Mouse (Mus musculus) intestine, postnatal 0 days (tissue): ENCODE measurements around the gene Mcam. TPM values are rescaled to one million over a fixed set of nuclear protein-coding genes. Genes with fewer than 3 reads are reported as not detected.

ENCODE experiments used
- ATAC-seq: fragments of 200-750 bp; cut with Nextera tagmentation; 2 replicates; pipeline ENCODE4 v1.8.0; 2017; ENCODE audit warnings: mild to moderate bottlenecking, moderate TSS enrichment, moderate library complexity
- H3K27ac ChIP-seq: fragments of 300-500 bp; sonication (generic); 2 replicates; pipeline ENCODE4 v1.5.1; 2014; ENCODE audit warnings: mild to moderate bottlenecking, low read depth, low read length, moderate library complexity
- H3K27me3 ChIP-seq: fragments of 300-500 bp; sonication (generic); replicated peaks from 2 replicates; pipeline ENCODE4 v1.6.1; 2014; ENCODE audit warnings: low read length, mixed read lengths; ENCODE audit not compliant: control insufficient read depth, insufficient read depth
- H3K36me3 ChIP-seq: fragments of 300-500 bp; sonication (generic); 2 replicates; pipeline ENCODE4 v1.6.1; 2014; ENCODE audit warnings: mild to moderate bottlenecking, moderate library complexity; ENCODE audit not compliant: control insufficient read depth, insufficient read depth
- H3K4me1 ChIP-seq: fragments of 300-500 bp; sonication (generic); replicated peaks from 2 replicates; pipeline ENCODE4 v1.6.1; 2014; ENCODE audit warnings: antibody characterized with exemption, low read length, mixed read lengths; ENCODE audit not compliant: control insufficient read depth, insufficient read depth
- H3K4me2 ChIP-seq: fragments of 300-500 bp; sonication (generic); replicated peaks from 2 replicates; pipeline ENCODE4 v1.6.1; 2014; ENCODE audit warnings: low read depth, mild to moderate bottlenecking, moderate library complexity
- H3K4me3 ChIP-seq: fragments of 300-500 bp; sonication (generic); 2 replicates; pipeline ENCODE4 v1.5.1; 2014; ENCODE audit warnings: low read depth, low read length
- H3K9ac ChIP-seq: fragments of 300-500 bp; sonication (generic); 2 replicates; pipeline ENCODE4 v1.6.1; 2014; ENCODE audit warnings: mild to moderate bottlenecking, low read depth, low read length
- H3K9me3 ChIP-seq: fragments of 300-500 bp; sonication (generic); 2 replicates; pipeline ENCODE4 v1.6.1; 2016; ENCODE audit warnings: mixed run types; ENCODE audit not compliant: control insufficient read depth
- CTCF ChIP-seq: sonication (generic); IDR thresholded peaks from 2 replicates; pipeline ENCODE4 v1.5.1; 2016; ENCODE audit warnings: low read depth, mild to moderate bottlenecking, control low read depth, antibody characterized with exemption, moderate library complexity
- WGBS: fragments of 180-500 bp; shearing (Covaris S2); extraction: QIAGEN DNeasy Blood & Tissue Kit; methylation state at CpG from one replicate; pipeline ENCODE4 v1.1.7; 2014; 5-methylcytosine and 5-hydroxymethylcytosine counted together
- polyA plus RNA-seq: library from polyadenylated mRNA; unstranded; fragments of >200 nt; fragmentation: Nextera tagmentation; extraction: Ambion mirVana; gene quantifications from 2 replicates; pipeline ENCODE4 v1.2.1, GENCODE M21; 2015

Mcam gene
- polyA plus RNA-seq, 1 experiment from 2014 or later: 31.5 TPM

- H3K36me3 ChIP-seq: no peaks in the 10 kb centered on the region
- H3K9ac ChIP-seq: no peak overlapping the region
- H3K4me1 ChIP-seq: no peaks in the 10 kb centered on the region
- no peak overlapping the region for H3K4me2 ChIP-seq
- no peaks in the 10 kb centered on the region for H3K9me3 ChIP-seq
- WGBS: 60% methylated on average over 2 of the region's 2 CpGs
- no peaks in the 10 kb centered on the region for H3K27me3 ChIP-seq
- no peak for ATAC-seq
- no peak overlapping the region for H3K27ac ChIP-seq
- TF ChIP-seq CTCF: no peak
- H3K4me3 ChIP-seq: no peak overlapping the region
These were observed 19.8 kb upstream of the Mcam start for GRCm38 (mm10) chr9:44114453-44114852.

- no peaks in the 10 kb centered on the region for H3K4me1 ChIP-seq
- no peaks in the 10 kb centered on the region for H3K36me3 ChIP-seq
- H3K9me3 ChIP-seq: no peaks in the 10 kb centered on the region
- H3K9ac ChIP-seq: no peak overlapping the region
- no peak for ATAC-seq
- H3K4me2 ChIP-seq: no peak overlapping the region
- H3K27me3 ChIP-seq: no peaks in the 10 kb centered on the region
- TF ChIP-seq CTCF: no peak
- 90% methylated on average over 9 of the region's 9 CpGs for WGBS
- H3K27ac ChIP-seq: no peak overlapping the region
- H3K4me3 ChIP-seq: no peak overlapping the region
These were observed 18.7 kb upstream of the Mcam start for GRCm38 (mm10) chr9:44115599-44115998.

GRCm38 (mm10) chr9:44116182-44116581 is 18.1 kb upstream of the Mcam start:
- TF ChIP-seq CTCF: peak; percentile 46
- no peaks in the 10 kb centered on the region for H3K4me1 ChIP-seq
- no peak overlapping the region for H3K9ac ChIP-seq
- H3K4me3 ChIP-seq: no peak overlapping the region
- no peaks in the 10 kb centered on the region for H3K27me3 ChIP-seq
- no peak for ATAC-seq
- H3K36me3 ChIP-seq: no peaks in the 10 kb centered on the region
- 88% methylated on average over 4 of the region's 4 CpGs for WGBS
- no peak overlapping the region for H3K27ac ChIP-seq
- H3K9me3 ChIP-seq: no peaks in the 10 kb centered on the region
- no peak overlapping the region for H3K4me2 ChIP-seq

GRCm38 (mm10) chr9:44119011-44119410 is 15.3 kb upstream of the Mcam start:
- 58% methylated on average over 5 of the region's 5 CpGs for WGBS
- Histone ChIP-seq H3K4me1 (no peaks in the 10 kb centered on the region), H3K27me3 (no peaks in the 10 kb centered on the region), H3K36me3 (no peaks in the 10 kb centered on the region), H3K9me3 (no peaks in the 10 kb centered on the region), H3K9ac (no peak overlapping the region), H3K27ac (no peak overlapping the region), H3K4me3 (no peak overlapping the region), H3K4me2 (no peak overlapping the region)
- TF ChIP-seq CTCF: peak; percentile 73
- no peak for ATAC-seq

GRCm38 (mm10) chr9:44119948-44120465 is 14.3 kb upstream of the Mcam start:
- no peaks in the 10 kb centered on the region for H3K27me3 ChIP-seq

GRCm38 (mm10) chr9:44124317-44124716 is 10.0 kb upstream of the Mcam start:
- Histone ChIP-seq H3K27ac (no peak overlapping the region), H3K36me3 (no peaks in the 10 kb centered on the region), H3K4me3 (no peak overlapping the region), H3K9ac (no peak overlapping the region), H3K9me3 (no peaks in the 10 kb centered on the region), H3K27me3 (no peaks in the 10 kb centered on the region), H3K4me2 (no peak overlapping the region), H3K4me1 (0 out of 2 replicates have a peak, but pooled peaks cover 4% of the 10 kb centered on the region)
- ATAC-seq: no peak
- 71% methylated on average over 6 of the region's 6 CpGs for WGBS
- TF ChIP-seq CTCF: peak; percentile 73

More at GRCm38 (mm10) chr9:44119948-44120465, 14.3 kb upstream of the Mcam start:
- Histone ChIP-seq H3K36me3 (no peaks in the 10 kb centered on the region), H3K4me3 (no peak overlapping the region), H3K27ac (no peak overlapping the region), H3K4me1 (no peaks in the 10 kb centered on the region), H3K4me2 (no peak overlapping the region), H3K9me3 (no peaks in the 10 kb centered on the region), H3K9ac (no peak overlapping the region)
- TF ChIP-seq CTCF: no peak
- WGBS: 68% methylated on average over 8 of the region's 8 CpGs
- no peak for ATAC-seq

- no peak overlapping the region for H3K9ac ChIP-seq
- no peak for ATAC-seq
- 0 out of 2 replicates have a peak, but pooled peaks cover 4% of the 10 kb centered on the region for H3K4me1 ChIP-seq
- H3K27me3 ChIP-seq: 0 out of 2 replicates have a peak, but pooled peaks cover 2% of the 10 kb centered on the region
- WGBS: 76% methylated on average over 5 of the region's 5 CpGs
- no peak overlapping the region for H3K4me3 ChIP-seq
- H3K27ac ChIP-seq: no peak overlapping the region
- no peak overlapping the region for H3K4me2 ChIP-seq
- TF ChIP-seq CTCF: no peak
- no peaks in the 10 kb centered on the region for H3K9me3 ChIP-seq
- no peaks in the 10 kb centered on the region for H3K36me3 ChIP-seq
These were observed 9.2 kb upstream of the Mcam start for GRCm38 (mm10) chr9:44125026-44125425.
